ENCODE assay signal across 8 mouse cellular contexts in the genomic region with DNA sequence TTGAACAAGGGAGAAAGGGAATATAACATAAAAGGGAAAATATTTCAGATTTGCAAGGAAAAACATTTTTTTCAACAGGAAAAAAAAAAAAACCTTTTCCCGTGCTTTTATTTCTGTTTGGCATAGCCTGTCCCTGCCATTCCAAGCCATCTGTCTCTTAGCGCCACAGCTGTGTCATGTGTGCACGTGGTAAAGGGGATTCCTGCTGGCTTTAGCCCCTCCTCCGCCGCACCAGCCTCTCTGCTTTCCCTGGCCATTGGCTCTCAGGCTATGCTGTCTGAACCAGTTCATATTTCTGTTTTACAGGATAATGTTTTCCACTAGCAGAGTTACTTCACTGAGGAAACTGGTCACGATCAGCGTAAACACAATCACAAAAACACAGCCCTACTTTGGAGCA. TPM values are rescaled to one million over a fixed set of nuclear protein-coding genes. Genes with fewer than 3 reads are reported as not detected.
DNase-seq lines count a peak whose midpoint lies in the region; ATAC-seq and TF ChIP-seq lines count a peak whose summit lies in the region.

No protein-coding gene starts in this region.

- no peaks in the 10 kb centered on the region for H3K36me3 ChIP-seq in hindbrain, embryonic 14.5 days (replicated peaks; ENCODE audit: control insufficient read depth, insufficient read depth)
- no peaks in the 10 kb centered on the region for H3K36me3 ChIP-seq in myocyte (ENCODE audit: control insufficient read depth, insufficient read depth)
- H3K36me3 ChIP-seq in thymus, adult 2 months (ENCODE audit: control insufficient read depth, insufficient read depth, low read length): no peaks in the 10 kb centered on the region

- H3K4me3 ChIP-seq in hindbrain, embryonic 14.5 days (replicated peaks; ENCODE audit: low read length): no peak overlapping the region
- H3K4me3 ChIP-seq in myocyte: no peak overlapping the region
- no peak overlapping the region for H3K4me3 ChIP-seq in thymus, adult 2 months (ENCODE audit: control insufficient read depth, insufficient read depth, low read length)

- no peaks in the 10 kb centered on the region for H3K4me1 ChIP-seq in hindbrain, embryonic 14.5 days (replicated peaks; ENCODE audit: control insufficient read depth, insufficient read depth, low read length)
- peaks cover 12% of the 10 kb centered on the region for H3K4me1 ChIP-seq in thymus, adult 2 months (replicated peaks; ENCODE audit: control insufficient read depth, insufficient read depth, low read length)

- DNase-seq in brain, embryonic 14.5 days (ENCODE audit: low read depth): peak; percentile 92
- DNase-seq in embryo, embryonic 11 days: peak; percentile 72
- peak; percentile 73 for DNase-seq in hindbrain, embryonic 14.5 days (ENCODE audit: low spot score)
- peak; percentile 50 to 77 for DNase-seq in left cerebral cortex, postnatal 25 days (ENCODE audit: low spot score in 2 of 2)
- DNase-seq in thymus, postnatal 14 days: no peak
- DNase-seq in B cell, adult 2 months: no peak
- no peak for DNase-seq in thymus, adult 2 months

- no peaks in the 10 kb centered on the region for H3K79me2 ChIP-seq in myocyte (ENCODE audit: control insufficient read depth, insufficient read depth)

- no peaks in the 10 kb centered on the region for H3K9me3 ChIP-seq in hindbrain, embryonic 14.5 days (ENCODE audit: control insufficient read depth, low read length)

- H3K27me3 ChIP-seq in hindbrain, embryonic 14.5 days (ENCODE audit: control insufficient read depth, insufficient read depth, low read length): no peaks in the 10 kb centered on the region
- no peaks in the 10 kb centered on the region for H3K27me3 ChIP-seq in myocyte (ENCODE audit: control insufficient read depth, insufficient read depth, insufficient read length)
- H3K27me3 ChIP-seq in thymus, adult 2 months (ENCODE audit: control insufficient read depth, insufficient read depth, low read length): no peaks in the 10 kb centered on the region

- intact Hi-C loops in left cerebral cortex, postnatal 25 days (cut with DNase I): no loop called here

- no peak for TF ChIP-seq POLR2A in brain, embryonic 14.5 days (IDR thresholded peaks at IDR 0.05; ENCODE audit: borderline replicate concordance, extremely low read depth, insufficient read depth, insufficient read length, poor library complexity, severe bottlenecking)
- no peak for TF ChIP-seq POLR2A in myocyte (IDR thresholded peaks at IDR 0.05; ENCODE audit: insufficient read length, low read depth)
- no peak for TF ChIP-seq POLR2A in thymus, adult 2 months (IDR thresholded peaks at IDR 0.05; ENCODE audit: control insufficient read depth, extremely low read depth, insufficient read depth, low read length, poor library complexity)

- no peak for TF ChIP-seq CTCF in brain, embryonic 14.5 days (IDR thresholded peaks at IDR 0.05; ENCODE audit: borderline replicate concordance, extremely low read depth, insufficient read depth, insufficient read length)
- no peak for TF ChIP-seq CTCF in thymus, adult 2 months (IDR thresholded peaks at IDR 0.05; ENCODE audit: borderline replicate concordance, control insufficient read depth, extremely low read depth, insufficient read depth, low read length, poor library complexity)

- ATAC-seq in hindbrain, embryonic 14.5 days (ENCODE audit: low FRiP score): peak; percentile 78; the same call in 1 of the 2 replicates

- H3K9ac ChIP-seq in hindbrain, embryonic 14.5 days: no peak overlapping the region

- H3ac ChIP-seq in myocyte (ENCODE audit: control insufficient read depth, insufficient read length): no peak overlapping the region

- no peak overlapping the region for H3K4me2 ChIP-seq in hindbrain, embryonic 14.5 days (replicated peaks)
- H3K4me2 ChIP-seq in myocyte (ENCODE audit: low read depth): no peak overlapping the region

- 29% methylated on average over 7 of the region's 7 CpGs for WGBS in hindbrain, embryonic 14.5 days
- WGBS in thymus, adult 2 months: 78% methylated on average over 7 of the region's 7 CpGs

- H3K27ac ChIP-seq in hindbrain, embryonic 14.5 days: no peak overlapping the region
- H3K27ac ChIP-seq in thymus, adult 2 months (ENCODE audit: control insufficient read depth, insufficient read depth, low read length): no peak overlapping the region

TF ChIP-seq in myocyte, 11 proteins besides CTCF, POLR2A, EP300 and RAD21:
- TF ChIP-seq MYOD1 (IDR thresholded peaks at IDR 0.05; ENCODE audit: control insufficient read depth in 1 of 3, insufficient read length in 2 of 3, low read depth in 2 of 3): peak in 2 of 3 experiments; percentile 78 to 83
- TF ChIP-seq MAX (IDR thresholded peaks at IDR 0.05; ENCODE audit: low read depth): no peak
- no peak for TF ChIP-seq REST (IDR thresholded peaks at IDR 0.05; ENCODE audit: insufficient read depth, insufficient read length)
- no peak for TF ChIP-seq USF1 (IDR thresholded peaks at IDR 0.05; ENCODE audit: low read depth)
- no peak for TF ChIP-seq E2F4 (IDR thresholded peaks at IDR 0.05; ENCODE audit: insufficient read depth)
- TF ChIP-seq SRF (IDR thresholded peaks at IDR 0.05; ENCODE audit: control insufficient read depth, insufficient read length, low read depth): no peak
- no peak for TF ChIP-seq CEBPB (IDR thresholded peaks at IDR 0.05; ENCODE audit: insufficient read depth, poor library complexity, severe bottlenecking)
- TF ChIP-seq TCF12 (IDR thresholded peaks at IDR 0.05; ENCODE audit: insufficient read depth, poor library complexity, severe bottlenecking): peak; percentile 9
- TF ChIP-seq MYOG (IDR thresholded peaks at IDR 0.05; ENCODE audit: control insufficient read depth in 1 of 3, insufficient read depth in 1 of 3, insufficient read length in 2 of 3, low read depth in 2 of 3): peak; percentile 12 to 89 (median 60)
- peak; percentile 56 for TF ChIP-seq TCF3 (IDR thresholded peaks at IDR 0.05; ENCODE audit: insufficient read length, low read depth)
- TF ChIP-seq POLR2AphosphoS2 (IDR thresholded peaks at IDR 0.05; ENCODE audit: insufficient read length, low read depth): no peak

RNA-seq across cellular contexts. Expression of gene Dyrk2, which starts 49.1 kb away (rescaled TPM):
- 25.5 and 31.8 TPM in 2 replicates for polyA plus RNA-seq in brain, embryonic 14.5 days (2012; rRNA removed)
- 14.6 and 16.0 TPM in 2 replicates for polyA plus RNA-seq in hindbrain, embryonic 14.5 days (2014; fragmentation: Nextera tagmentation; extraction: Ambion mirVana)
- total RNA-seq in left cerebral cortex, postnatal 25 days (2021): 10 to 100 TPM; 51.0 to 55.5 TPM
- 24.2 TPM for polyA plus RNA-seq in myocyte (2012; fragmentation: generic; extraction: Trizol)
- polyA plus RNA-seq in thymus, adult 2 months (2012; rRNA removed): 24.5 and 28.4 TPM in 2 replicates

Comparison
In these comparisons a context has a peak if more than half of its experiments do, and no peak if none do; other contexts are left out.
1. DNase-seq: peak in brain, embryonic 14.5 days (single experiment), embryo, embryonic 11 days (single experiment), hindbrain, embryonic 14.5 days (single experiment) and left cerebral cortex, postnatal 25 days (2 of 2); none in thymus, postnatal 14 days (single experiment), B cell, adult 2 months (0 of 2) and thymus, adult 2 months (single experiment).